In genomic region chr7:122094564-122095330, GRCm38 (mm10) we compare ENCODE assay signal across 19 mouse cellular contexts. TPM values are rescaled to one million over a fixed set of nuclear protein-coding genes. Genes with fewer than 3 reads are reported as not detected.
DNase-seq lines count a peak whose midpoint lies in the region; ATAC-seq and TF ChIP-seq lines count a peak whose summit lies in the region.
"Had no signal": no experiment of that assay in that cellular context is flagged by ENCODE, and none has a peak within 500 bp of the region (broad histone marks: within the 10 kb centered on the region; RNA-seq: fewer than 3 reads in every experiment).

No protein-coding gene starts in this region.

- WGBS in intestine, postnatal 0 days = 72% methylated on average over 2 of the region's 2 CpGs
- WGBS in forebrain, embryonic 14.5 days = 95% methylated on average over 2 of the region's 2 CpGs

- H3K4me3 ChIP-seq in layer of hippocampus, adult 2 months = no peak overlapping the region
- no peak overlapping the region for H3K4me3 ChIP-seq in MEL (ENCODE audit: control insufficient read depth in 1 of 2, insufficient read depth in 1 of 2, low read depth in 2 of 2, low read length in 2 of 2)
- no peak overlapping the region for H3K4me3 ChIP-seq in intestine, postnatal 0 days (ENCODE audit: low read depth, low read length)
- H3K4me3 ChIP-seq in forebrain, embryonic 14.5 days (ENCODE audit: low read depth, low read length) = no peak overlapping the region
- H3K4me3 ChIP-seq: embryonic facial prominence, embryonic 12.5 days; forebrain, embryonic 15.5 days; hindbrain, embryonic 10.5 days; kidney, embryonic 15.5 days; left cerebral cortex, adult 2 months had no signal

- no peak for DNase-seq in layer of hippocampus, adult 2 months (ENCODE audit: low spot score in 2 of 2)
- DNase-seq in layer of hippocampus, postnatal 36 days = no peak
- DNase-seq in A20 (ENCODE audit: low read depth, low spot score) = peak; percentile 49
- peak; percentile 71 for DNase-seq in MEL (ENCODE audit: low read depth, low spot score)
- no peak for DNase-seq in forebrain, embryonic 14.5 days (ENCODE audit: low spot score)
- no peak for DNase-seq in frontal cortex, postnatal 14 days (ENCODE audit: low spot score in 2 of 2)
- no peak for DNase-seq in cerebellum, postnatal 10 days
- DNase-seq: adrenal gland, postnatal 10 days; cerebellum, adult 9-11 months; heart, adult 11 months; lung, embryonic 14.5 days; right cerebral cortex, postnatal 4 days; thymus, adult 2 months had no signal

- no peak for TF ChIP-seq EP300 in MEL (IDR thresholded peaks at IDR 0.05; ENCODE audit: low read depth in 1 of 2, low read length in 2 of 2)

- H3K79me2 ChIP-seq in MEL (ENCODE audit: control insufficient read depth, insufficient read depth, low read length, poor library complexity) = peaks cover 7% of the 10 kb centered on the region

- TF ChIP-seq RAD21 in MEL (IDR thresholded peaks at IDR 0.05; ENCODE audit: low read depth, low read length) = peak; percentile 12; the same call in 1 of the 2 replicates

- no peaks in the 10 kb centered on the region for H3K9me3 ChIP-seq in MEL (replicated peaks; ENCODE audit: insufficient read depth, low read length)
- H3K9me3 ChIP-seq in intestine, postnatal 0 days (ENCODE audit: control insufficient read depth) = no peaks in the 10 kb centered on the region
- no peaks in the 10 kb centered on the region for H3K9me3 ChIP-seq in forebrain, embryonic 14.5 days (replicated peaks; ENCODE audit: control insufficient read depth, low read length)
- H3K9me3 ChIP-seq: embryonic facial prominence, embryonic 12.5 days; forebrain, embryonic 15.5 days; hindbrain, embryonic 10.5 days; kidney, embryonic 15.5 days had no signal

- no peaks in the 10 kb centered on the region for H3K27me3 ChIP-seq in MEL (ENCODE audit: control insufficient read depth in 1 of 2, insufficient read depth in 2 of 2, low read length in 2 of 2)
- no peaks in the 10 kb centered on the region for H3K27me3 ChIP-seq in intestine, postnatal 0 days (replicated peaks; ENCODE audit: control insufficient read depth, insufficient read depth, low read length)
- H3K27me3 ChIP-seq in forebrain, embryonic 14.5 days (replicated peaks; ENCODE audit: control insufficient read depth, insufficient read depth, low read length) = no peaks in the 10 kb centered on the region
- H3K27me3 ChIP-seq: embryonic facial prominence, embryonic 12.5 days; forebrain, embryonic 15.5 days; kidney, embryonic 15.5 days had no signal

- TF ChIP-seq CTCF in layer of hippocampus, adult 2 months (conservative IDR thresholded peaks at IDR 0.05) = peak; percentile 33
- peak in 1 of 3 experiments; percentile 43; a peak in 2 of 6 replicates for TF ChIP-seq CTCF in MEL (IDR thresholded peaks at IDR 0.05 in 2 of 3, conservative IDR thresholded peaks at IDR 0.05 in 1 of 3; ENCODE audit: control insufficient read depth in 1 of 3, insufficient read depth in 1 of 3, low read depth in 2 of 3, low read length in 3 of 3, poor library complexity in 1 of 3, severe bottlenecking in 1 of 3)
- TF ChIP-seq CTCF in intestine, postnatal 0 days (IDR thresholded peaks at IDR 0.05; ENCODE audit: low read depth) = peak; percentile 67

- H3K9ac ChIP-seq in MEL (ENCODE audit: control insufficient read depth, low read depth, low read length, poor library complexity, severe bottlenecking) = no peak overlapping the region
- H3K9ac ChIP-seq in intestine, postnatal 0 days (ENCODE audit: low read depth, low read length) = no peak overlapping the region
- H3K9ac ChIP-seq in forebrain, embryonic 14.5 days (ENCODE audit: low read length) = no peak overlapping the region
- H3K9ac ChIP-seq: embryonic facial prominence, embryonic 12.5 days; forebrain, embryonic 15.5 days; kidney, embryonic 15.5 days; lung, embryonic 14.5 days had no signal

- peak; percentile 78 for ATAC-seq in intestine, postnatal 0 days
- ATAC-seq in forebrain, embryonic 14.5 days = no peak
- ATAC-seq: forebrain, embryonic 15.5 days had no signal

- no peak overlapping the region for H3K4me2 ChIP-seq in intestine, postnatal 0 days (replicated peaks; ENCODE audit: low read depth)
- no peak overlapping the region for H3K4me2 ChIP-seq in forebrain, embryonic 14.5 days (ENCODE audit: low read length)
- H3K4me2 ChIP-seq: embryonic facial prominence, embryonic 12.5 days; forebrain, embryonic 15.5 days; kidney, embryonic 15.5 days; lung, embryonic 14.5 days had no signal

- peaks cover 2 to 38% of the 10 kb centered on the region in 2 experiments; a peak in 3 of 4 replicates for H3K36me3 ChIP-seq in MEL (ENCODE audit: control insufficient read depth in 1 of 2, insufficient read depth in 2 of 2, low read length in 2 of 2)
- H3K36me3 ChIP-seq in intestine, postnatal 0 days (ENCODE audit: control insufficient read depth, insufficient read depth) = peaks cover 78% of the 10 kb centered on the region
- peaks cover 75% of the 10 kb centered on the region for H3K36me3 ChIP-seq in forebrain, embryonic 14.5 days (ENCODE audit: control insufficient read depth, insufficient read depth, low read length)

- H3K27ac ChIP-seq in layer of hippocampus, adult 2 months = no peak overlapping the region
- no peak overlapping the region for H3K27ac ChIP-seq in MEL (ENCODE audit: control insufficient read depth, low read depth, low read length)
- H3K27ac ChIP-seq in intestine, postnatal 0 days (ENCODE audit: low read depth, low read length) = peak overlapping the region; percentile 41
- no peak overlapping the region for H3K27ac ChIP-seq in forebrain, embryonic 14.5 days (ENCODE audit: low read depth, low read length)
- H3K27ac ChIP-seq: embryonic facial prominence, embryonic 12.5 days; forebrain, embryonic 15.5 days; hindbrain, embryonic 10.5 days; kidney, embryonic 15.5 days; left cerebral cortex, adult 2 months had no signal

- peaks cover 0 to 2% of the 10 kb centered on the region in 2 experiments; a peak in 2 of 4 replicates for H3K4me1 ChIP-seq in MEL (ENCODE audit: control insufficient read depth in 1 of 2, insufficient read depth in 2 of 2, low read length in 2 of 2)
- H3K4me1 ChIP-seq in intestine, postnatal 0 days (replicated peaks; ENCODE audit: control insufficient read depth, insufficient read depth, low read length) = 0 out of 2 replicates have a peak, but pooled peaks cover 2% of the 10 kb centered on the region
- H3K4me1 ChIP-seq in forebrain, embryonic 14.5 days (ENCODE audit: control insufficient read depth, insufficient read depth, low read length) = no peaks in the 10 kb centered on the region
- H3K4me1 ChIP-seq: embryonic facial prominence, embryonic 12.5 days; hindbrain, embryonic 10.5 days had no signal

- no peak for TF ChIP-seq POLR2A in MEL (IDR thresholded peaks at IDR 0.05; ENCODE audit: control insufficient read depth in 1 of 2, insufficient read depth in 1 of 2, low read depth in 1 of 2, low read length in 2 of 2, poor library complexity in 1 of 2)

TF ChIP-seq in MEL, 35 proteins besides CTCF, POLR2A, EP300 and RAD21:
- TF ChIP-seq BHLHE40 (IDR thresholded peaks at IDR 0.05; ENCODE audit: borderline replicate concordance, low read depth, low read length) = no peak
- 0 out of 2 replicates have a peak, but pooled peaks have one; percentile 18 for TF ChIP-seq SIN3A (IDR thresholded peaks at IDR 0.05; ENCODE audit: low read length)

RNA-seq across cellular contexts. Expression of gene Ndufab1, which starts 6.9 kb away (rescaled TPM):
- 100 to 1,000 TPM; 259 to 306 TPM for total RNA-seq in layer of hippocampus, adult 2 months (2021)
- 100 to 1,000 TPM; 290 to 336 TPM for total RNA-seq in layer of hippocampus, postnatal 36 days (2021)
- 161 and 172 TPM in 2 replicates for total RNA-seq in MEL (2012; rRNA removed)
- 100 to 1,000 TPM; 119 to 452 TPM for polyA plus RNA-seq in MEL (2012; ENCODE audit: insufficient read depth in 1 of 2, insufficient read length in 2 of 2, low read depth in 1 of 2, low replicate concordance in 2 of 2, missing spikeins in 1 of 2)
- polyA plus RNA-seq in intestine, postnatal 0 days (2015; fragmentation: Nextera tagmentation; extraction: Ambion mirVana) = 956 and 957 TPM in 2 replicates
- polyA plus RNA-seq in forebrain, embryonic 14.5 days (2014; fragmentation: Nextera tagmentation; extraction: Ambion mirVana) = 510 and 563 TPM in 2 replicates

RNA-seq across cellular contexts. Expression of gene Ears2, which starts 27.7 kb away (rescaled TPM):
- total RNA-seq in layer of hippocampus, adult 2 months (2021) = 10 to 100 TPM in 1 of 2 experiments, 1 to 10 TPM in 1; 9.7 to 10.0 TPM
- 10 to 100 TPM in 1 of 2 experiments, 1 to 10 TPM in 1; 9.7 to 10.0 TPM for total RNA-seq in layer of hippocampus, postnatal 36 days (2021)
- 8.8 and 9.9 TPM in 2 replicates for total RNA-seq in MEL (2012; rRNA removed)
- polyA plus RNA-seq in MEL (2012; ENCODE audit: insufficient read depth in 1 of 2, insufficient read length in 2 of 2, low read depth in 1 of 2, low replicate concordance in 2 of 2, missing spikeins in 1 of 2) = 10 to 100 TPM in 1 of 2 experiments, not detected in 1; 12.8 TPM
- polyA plus RNA-seq in intestine, postnatal 0 days (2015; fragmentation: Nextera tagmentation; extraction: Ambion mirVana) = 7.1 and 8.0 TPM in 2 replicates
- polyA plus RNA-seq in forebrain, embryonic 14.5 days (2014; fragmentation: Nextera tagmentation; extraction: Ambion mirVana) = 11.8 TPM in 2 replicates

RNA-seq across cellular contexts. Expression of gene Ubfd1, which starts 27.8 kb away (rescaled TPM):
- 10 to 100 TPM; 49.6 to 50.7 TPM for total RNA-seq in layer of hippocampus, adult 2 months (2021)
- total RNA-seq in layer of hippocampus, postnatal 36 days (2021) = 10 to 100 TPM; 59.2 to 61.9 TPM
- 29.2 and 31.2 TPM in 2 replicates for total RNA-seq in MEL (2012; rRNA removed)
- 10 to 100 TPM in 1 of 2 experiments, not detected in 1; 33.8 TPM for polyA plus RNA-seq in MEL (2012; ENCODE audit: insufficient read depth in 1 of 2, insufficient read length in 2 of 2, low read depth in 1 of 2, low replicate concordance in 2 of 2, missing spikeins in 1 of 2)
- 26.3 and 29.3 TPM in 2 replicates for polyA plus RNA-seq in intestine, postnatal 0 days (2015; fragmentation: Nextera tagmentation; extraction: Ambion mirVana)
- polyA plus RNA-seq in forebrain, embryonic 14.5 days (2014; fragmentation: Nextera tagmentation; extraction: Ambion mirVana) = 69.9 and 76.5 TPM in 2 replicates

RNA-seq across cellular contexts. Expression of gene Palb2, which starts 38.0 kb away (rescaled TPM):
- 1 to 10 TPM; 1.9 to 2.2 TPM for total RNA-seq in layer of hippocampus, adult 2 months (2021)
- 1 to 10 TPM; 1.4 to 1.5 TPM for total RNA-seq in layer of hippocampus, postnatal 36 days (2021)
- 16.1 and 20.8 TPM in 2 replicates for total RNA-seq in MEL (2012; rRNA removed)
- 10 to 100 TPM in 1 of 2 experiments, not detected in 1; 17.7 TPM for polyA plus RNA-seq in MEL (2012; ENCODE audit: insufficient read depth in 1 of 2, insufficient read length in 2 of 2, low read depth in 1 of 2, low replicate concordance in 2 of 2, missing spikeins in 1 of 2)
- 3.9 and 4.5 TPM in 2 replicates for polyA plus RNA-seq in intestine, postnatal 0 days (2015; fragmentation: Nextera tagmentation; extraction: Ambion mirVana)
- polyA plus RNA-seq in forebrain, embryonic 14.5 days (2014; fragmentation: Nextera tagmentation; extraction: Ambion mirVana) = 7.2 TPM in 2 replicates

RNA-seq across cellular contexts. Expression of gene Dctn5, which starts 38.1 kb away (rescaled TPM):
- 100 to 1,000 TPM; 101 to 104 TPM for total RNA-seq in layer of hippocampus, adult 2 months (2021)
- 100 to 1,000 TPM; 106 to 109 TPM for total RNA-seq in layer of hippocampus, postnatal 36 days (2021)
- total RNA-seq in MEL (2012; rRNA removed) = 46.6 and 54.2 TPM in 2 replicates
- polyA plus RNA-seq in MEL (2012; ENCODE audit: insufficient read depth in 1 of 2, insufficient read length in 2 of 2, low read depth in 1 of 2, low replicate concordance in 2 of 2, missing spikeins in 1 of 2) = 100 to 1,000 TPM in 1 of 2 experiments, 10 to 100 TPM in 1; 71.3 to 203 TPM
- 59.4 and 64.7 TPM in 2 replicates for polyA plus RNA-seq in intestine, postnatal 0 days (2015; fragmentation: Nextera tagmentation; extraction: Ambion mirVana)
- polyA plus RNA-seq in forebrain, embryonic 14.5 days (2014; fragmentation: Nextera tagmentation; extraction: Ambion mirVana) = 162 and 166 TPM in 2 replicates

Comparison
In these comparisons a context has a peak if more than half of its experiments do, and no peak if none do; other contexts are left out.
1. DNase-seq: peak in A20 (single experiment) and MEL (single experiment); none in layer of hippocampus, adult 2 months (0 of 2), layer of hippocampus, postnatal 36 days (0 of 2), forebrain, embryonic 14.5 days (single experiment), frontal cortex, postnatal 14 days (0 of 2) and cerebellum, postnatal 10 days (0 of 2).